Comparison of ENCODE assay signal across 7 mouse cellular contexts in the genomic region with DNA sequence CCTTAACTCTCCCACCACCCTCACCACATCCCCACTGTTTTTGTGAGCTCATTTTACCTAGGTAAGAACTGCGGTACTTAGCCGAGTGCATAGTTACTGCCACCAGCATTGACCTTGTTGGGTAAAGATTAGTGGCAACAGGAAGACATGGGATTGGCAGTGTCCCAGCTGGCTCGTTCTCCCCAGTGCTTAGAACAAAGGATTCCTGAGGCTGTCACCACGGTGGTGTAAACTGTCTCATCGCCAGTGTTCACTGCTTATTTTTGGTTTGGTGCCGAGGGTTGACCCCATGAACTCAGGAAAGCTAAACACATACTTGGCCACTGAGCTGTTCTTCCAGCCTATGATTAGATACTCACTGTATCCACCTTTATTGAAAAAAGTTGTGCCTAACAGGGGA. TPM values are rescaled to one million over a fixed set of nuclear protein-coding genes. Genes with fewer than 3 reads are reported as not detected.
DNase-seq lines count a peak whose midpoint lies in the region.

No protein-coding gene starts in this region.

- DNase-seq in right cerebral cortex, postnatal 14 days: peak; percentile 24
- DNase-seq in right cerebral cortex, postnatal 25 days: no peak
- peak; percentile 74 for DNase-seq in cerebellum, adult 11-12 months
- DNase-seq in heart, postnatal 10 days: peak; percentile 82
- peak; percentile 94 for DNase-seq in lung, postnatal 36 days
- no peak for DNase-seq in left cerebral cortex, postnatal 36 days (ENCODE audit: low spot score in 2 of 2)
- no peak for DNase-seq in layer of hippocampus, adult 9-10 months (ENCODE audit: low spot score)

- intact Hi-C loops in heart, postnatal 10 days (cut with DNase I): no loop called here
- intact Hi-C loops in left cerebral cortex, postnatal 36 days (cut with DNase I): loop anchor here (10.0 kb wide), 1 partner anchor 137 kb away; no protein-coding TSS in a partner anchor

RNA-seq across cellular contexts. Expression of a gene that starts 13.3 kb away (rescaled TPM):
- 10 to 100 TPM; 45.3 to 48.8 TPM for total RNA-seq in heart, postnatal 10 days (2021)
- total RNA-seq in left cerebral cortex, postnatal 36 days (2021): 10 to 100 TPM; 61.9 to 62.2 TPM

RNA-seq across cellular contexts. Expression of a gene that starts 59.7 kb away (rescaled TPM):
- 1 to 10 TPM; 2.1 to 5.1 TPM for total RNA-seq in heart, postnatal 10 days (2021)
- 1 to 10 TPM; 1.3 to 1.4 TPM for total RNA-seq in left cerebral cortex, postnatal 36 days (2021)

Comparison
In these comparisons a context has a peak if more than half of its experiments do, and no peak if none do; other contexts are left out.
1. DNase-seq: peak in right cerebral cortex, postnatal 14 days (single experiment), cerebellum, adult 11-12 months (single experiment), heart, postnatal 10 days (2 of 2) and lung, postnatal 36 days (single experiment); none in right cerebral cortex, postnatal 25 days (single experiment), left cerebral cortex, postnatal 36 days (0 of 2) and layer of hippocampus, adult 9-10 months (single experiment).